Mouse (Mus musculus): Measurements from ENCODE around the gene Pdlim1. TPM values are rescaled to one million over a fixed set of nuclear protein-coding genes. Genes with fewer than 3 reads are reported as not detected.

Gene Pdlim1
- polyA plus RNA-seq, 1 experiment = not detected

GRCm38 (mm10) chr19:40272674-40273073, 1.0 kb upstream of the Pdlim1 start:
- Histone ChIP-seq H3K27ac (ENCODE audit: insufficient read depth, low read depth, low read length) (no peak overlapping the region), H3K4me3 (ENCODE audit: insufficient read depth, low read depth, low read length) (no peak overlapping the region), H3K4me1 (ENCODE audit: control insufficient read depth, insufficient read depth, low read length) (peaks cover 13% of the 10 kb centered on the region)
- 53% methylated on average over 13 of the region's 13 CpGs for WGBS
- TF ChIP-seq POLR2A (IDR thresholded peaks at IDR 0.05; ENCODE audit: insufficient read depth, low read depth, low read length) = no peak

DNA sequence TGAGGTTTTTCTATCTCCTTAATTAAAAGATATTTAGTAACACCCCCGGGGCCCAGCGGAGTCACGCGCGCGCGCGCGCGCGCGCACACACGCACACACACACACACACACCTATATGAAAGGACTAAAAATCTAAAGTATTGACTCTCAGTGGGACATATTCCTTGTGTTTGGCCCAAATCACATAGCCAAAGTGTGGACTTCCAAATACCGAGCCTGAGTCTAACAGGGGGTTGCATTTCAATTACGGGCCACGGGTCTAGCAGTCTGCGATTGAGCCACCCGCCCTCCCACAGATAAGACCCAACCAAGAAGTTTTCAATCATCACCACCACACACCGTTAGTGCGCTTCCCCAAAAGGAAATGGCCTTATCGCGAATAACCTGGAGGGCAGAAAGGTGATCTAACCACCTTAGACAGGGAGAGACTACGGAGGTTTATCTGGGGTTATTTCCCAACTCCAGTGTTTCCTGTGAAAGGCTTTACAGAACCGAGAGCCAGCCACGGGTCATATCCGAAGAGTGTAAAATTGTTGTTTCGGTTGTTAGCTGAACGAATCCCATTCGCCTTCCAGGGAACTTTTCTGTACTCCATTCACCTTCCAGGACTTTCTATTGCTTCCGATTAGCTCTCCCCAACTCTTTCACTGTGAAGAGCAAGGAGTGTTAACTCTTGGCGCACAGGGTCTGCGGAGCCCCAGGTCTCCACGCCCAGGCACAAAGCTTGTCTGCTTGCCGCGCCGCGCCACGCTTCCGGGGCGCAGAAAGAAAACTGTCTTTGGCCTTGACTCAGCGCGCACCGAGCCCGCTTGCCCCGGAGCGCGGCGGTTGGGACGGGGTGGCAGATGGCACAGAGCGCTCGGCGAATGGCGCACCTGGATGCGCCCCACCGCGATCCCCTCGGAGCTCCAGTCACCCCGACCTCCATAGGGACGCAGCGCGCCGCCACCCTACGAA, 1.0 kb downstream of the Pdlim1 start:
- 7% methylated on average over 63 of the region's 63 CpGs for WGBS
- Histone ChIP-seq H3K27ac (ENCODE audit: insufficient read depth, low read depth, low read length) (no peak overlapping the region), H3K4me3 (ENCODE audit: insufficient read depth, low read depth, low read length) (peak overlapping the region; percentile 47), H3K4me1 (ENCODE audit: control insufficient read depth, insufficient read depth, low read length) (peaks cover 13% of the 10 kb centered on the region)
- TF ChIP-seq CTCF (IDR thresholded peaks at IDR 0.05; ENCODE audit: insufficient read depth, low read depth, low read length) (no peak), POLR2A (IDR thresholded peaks at IDR 0.05; ENCODE audit: insufficient read depth, low read depth, low read length) (no peak)

- no peak overlapping the region for H3K4me3 ChIP-seq (ENCODE audit: insufficient read depth, low read depth, low read length)
- 51% methylated on average over 5 of the region's 5 CpGs for WGBS
- H3K4me1 ChIP-seq (ENCODE audit: control insufficient read depth, insufficient read depth, low read length) = peaks cover 13% of the 10 kb centered on the region
- TF ChIP-seq POLR2A (IDR thresholded peaks at IDR 0.05; ENCODE audit: insufficient read depth, low read depth, low read length) = no peak
- no peak for TF ChIP-seq CTCF (IDR thresholded peaks at IDR 0.05; ENCODE audit: insufficient read depth, low read depth, low read length)
- H3K27ac ChIP-seq (ENCODE audit: insufficient read depth, low read depth, low read length) = no peak overlapping the region
These were observed 2.1 kb downstream of the Pdlim1 start for GRCm38 (mm10) chr19:40269526-40269925.

DNA sequence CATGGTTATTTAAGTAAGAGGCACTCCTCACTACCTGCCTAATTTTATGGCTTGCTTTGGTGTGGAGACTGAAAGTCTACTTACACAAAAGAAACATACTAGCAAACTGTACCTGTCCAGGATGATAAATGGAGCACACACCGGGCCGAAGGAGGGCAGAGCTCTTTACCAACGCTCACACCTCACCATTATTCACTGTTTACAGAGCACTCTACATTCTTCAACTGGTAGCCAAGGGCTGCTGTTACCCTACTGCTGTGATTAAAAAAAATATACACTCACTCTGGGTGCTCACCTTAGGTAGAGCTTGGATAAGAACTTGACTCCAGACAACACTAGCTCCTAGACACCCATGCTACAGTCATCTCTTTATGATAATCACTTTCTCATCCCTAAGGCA, 3.1 kb downstream of the Pdlim1 start:
- Histone ChIP-seq H3K4me3 (ENCODE audit: insufficient read depth, low read depth, low read length) (no peak overlapping the region), H3K4me1 (ENCODE audit: control insufficient read depth, insufficient read depth, low read length) (peaks cover 13% of the 10 kb centered on the region), H3K27ac (ENCODE audit: insufficient read depth, low read depth, low read length) (no peak overlapping the region)
- no peak for TF ChIP-seq CTCF (IDR thresholded peaks at IDR 0.05; ENCODE audit: insufficient read depth, low read depth, low read length)
- no peak for TF ChIP-seq POLR2A (IDR thresholded peaks at IDR 0.05; ENCODE audit: insufficient read depth, low read depth, low read length)
- WGBS = 94% methylated on average over 3 of the region's 3 CpGs

DNA sequence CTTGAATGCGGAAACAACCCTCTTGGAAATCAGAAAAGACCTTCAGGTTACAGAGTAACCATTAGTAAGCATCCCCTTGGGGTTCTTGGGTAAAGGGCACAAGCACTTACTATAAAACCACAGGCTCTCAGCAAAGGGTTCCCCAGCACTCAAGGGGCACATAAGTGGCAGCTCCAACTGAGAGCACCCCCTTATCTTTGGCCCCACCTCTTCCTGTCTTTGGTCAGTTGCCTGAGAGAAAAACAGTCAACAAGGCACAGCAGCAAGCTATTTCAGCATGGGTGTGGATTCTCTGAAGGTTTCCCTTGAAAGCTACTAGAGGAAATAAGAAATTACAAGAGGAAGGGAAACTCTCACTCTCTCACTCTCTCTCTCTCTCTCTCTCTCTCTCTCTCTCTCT, 4.3 kb downstream of the Pdlim1 start:
- H3K27ac ChIP-seq (ENCODE audit: insufficient read depth, low read depth, low read length) = no peak overlapping the region
- no peak overlapping the region for H3K4me3 ChIP-seq (ENCODE audit: insufficient read depth, low read depth, low read length)
- TF ChIP-seq POLR2A (IDR thresholded peaks at IDR 0.05; ENCODE audit: insufficient read depth, low read depth, low read length) (no peak), CTCF (IDR thresholded peaks at IDR 0.05; ENCODE audit: insufficient read depth, low read depth, low read length) (no peak)
- H3K4me1 ChIP-seq (ENCODE audit: control insufficient read depth, insufficient read depth, low read length) = peaks cover 13% of the 10 kb centered on the region
- WGBS = 97% methylated on average over 1 of the region's 1 CpGs

GRCm38 (mm10) chr19:40259485-40259884, 12.2 kb downstream of the Pdlim1 start:
- WGBS = 97% methylated on average over 1 of the region's 1 CpGs
- Histone ChIP-seq H3K4me3 (ENCODE audit: insufficient read depth, low read depth, low read length) (no peak overlapping the region), H3K27ac (ENCODE audit: insufficient read depth, low read depth, low read length) (no peak overlapping the region), H3K4me1 (ENCODE audit: control insufficient read depth, insufficient read depth, low read length) (no peaks in the 10 kb centered on the region)
- TF ChIP-seq CTCF (IDR thresholded peaks at IDR 0.05; ENCODE audit: insufficient read depth, low read depth, low read length) = no peak
- no peak for TF ChIP-seq POLR2A (IDR thresholded peaks at IDR 0.05; ENCODE audit: insufficient read depth, low read depth, low read length)

DNA sequence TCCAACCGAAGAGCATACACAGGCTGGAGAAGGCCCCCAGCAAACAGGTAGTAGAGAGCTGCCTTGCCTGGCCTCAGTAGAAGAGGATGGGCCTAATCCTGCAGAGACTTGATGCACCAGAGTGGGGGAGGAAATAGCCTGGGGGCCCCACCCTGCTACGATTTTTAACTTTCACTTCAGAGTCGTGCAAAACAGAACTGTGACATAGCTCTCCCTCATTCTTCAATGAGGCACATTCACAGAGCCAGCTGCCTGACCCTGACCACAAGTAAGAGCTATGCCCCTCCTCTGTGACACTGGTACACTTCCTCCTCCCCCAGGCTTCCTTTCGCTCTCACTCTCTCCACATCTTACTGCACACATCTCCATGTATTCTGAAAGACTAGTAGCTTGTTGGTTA, 14.2 kb downstream of the Pdlim1 start:
- TF ChIP-seq CTCF (IDR thresholded peaks at IDR 0.05; ENCODE audit: insufficient read depth, low read depth, low read length) (no peak), POLR2A (IDR thresholded peaks at IDR 0.05; ENCODE audit: insufficient read depth, low read depth, low read length) (no peak)
- 78% methylated on average over 4 of the region's 4 CpGs for WGBS
- Histone ChIP-seq H3K4me1 (ENCODE audit: control insufficient read depth, insufficient read depth, low read length) (no peaks in the 10 kb centered on the region), H3K27ac (ENCODE audit: insufficient read depth, low read depth, low read length) (no peak overlapping the region), H3K4me3 (ENCODE audit: insufficient read depth, low read depth, low read length) (no peak overlapping the region)

- Histone ChIP-seq H3K27ac (ENCODE audit: insufficient read depth, low read depth, low read length) (no peak overlapping the region), H3K4me1 (ENCODE audit: control insufficient read depth, insufficient read depth, low read length) (no peaks in the 10 kb centered on the region), H3K4me3 (ENCODE audit: insufficient read depth, low read depth, low read length) (no peak overlapping the region)
- TF ChIP-seq POLR2A (IDR thresholded peaks at IDR 0.05; ENCODE audit: insufficient read depth, low read depth, low read length) (no peak), CTCF (IDR thresholded peaks at IDR 0.05; ENCODE audit: insufficient read depth, low read depth, low read length) (no peak)
- 77% methylated on average over 2 of the region's 2 CpGs for WGBS
These were observed 15.1 kb downstream of the Pdlim1 start for GRCm38 (mm10) chr19:40256376-40257050.

DNA sequence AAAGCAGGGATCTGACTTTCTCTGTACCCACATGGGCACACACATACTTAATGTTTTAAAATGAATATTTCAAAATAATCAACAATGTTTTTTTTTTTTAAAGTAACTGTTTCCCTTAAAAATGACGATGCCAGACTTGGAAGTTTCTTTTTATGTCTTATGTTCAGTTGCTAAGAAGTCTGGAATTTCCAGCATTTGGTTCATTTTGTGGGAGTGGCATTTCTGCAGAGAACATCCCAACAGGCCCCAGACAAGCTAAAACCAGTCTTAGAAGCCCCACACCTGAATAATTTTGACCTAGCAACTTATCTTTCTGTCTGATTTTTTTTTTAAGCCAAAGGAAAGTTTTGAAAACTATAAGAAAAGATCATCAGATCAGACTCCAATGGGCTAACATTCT, 16.1 kb downstream of the Pdlim1 start:
- 64% methylated on average over 1 of the region's 1 CpGs for WGBS

More for the DNA sequence above, 16.1 kb downstream of the Pdlim1 start:
- Histone ChIP-seq H3K4me3 (ENCODE audit: insufficient read depth, low read depth, low read length) (no peak overlapping the region), H3K27ac (ENCODE audit: insufficient read depth, low read depth, low read length) (no peak overlapping the region), H3K4me1 (ENCODE audit: control insufficient read depth, insufficient read depth, low read length) (no peaks in the 10 kb centered on the region)
- no peak for TF ChIP-seq POLR2A (IDR thresholded peaks at IDR 0.05; ENCODE audit: insufficient read depth, low read depth, low read length)
- TF ChIP-seq CTCF (IDR thresholded peaks at IDR 0.05; ENCODE audit: insufficient read depth, low read depth, low read length) = no peak

Measured in olfactory bulb, adult 2 months (tissue).